Mouse (Mus musculus) olfactory bulb, adult 2 months (tissue): ENCODE results near the gene March8.

Experiments
- CTCF ChIP-seq: fragments of 200-500 bp; IDR thresholded peaks from 2 replicates; pipeline ENCODE4 v1.5.1; 2012; ENCODE audit warnings: low read depth, mild to moderate bottlenecking, low read length, moderate library complexity; ENCODE audit not compliant: insufficient read depth
- POLR2A ChIP-seq: fragments of 200-500 bp; IDR thresholded peaks from 2 replicates; pipeline ENCODE4 v1.6.1; 2012; ENCODE audit warnings: mild to moderate bottlenecking, low read depth, low read length, moderate library complexity; ENCODE audit not compliant: insufficient read depth

DNA sequence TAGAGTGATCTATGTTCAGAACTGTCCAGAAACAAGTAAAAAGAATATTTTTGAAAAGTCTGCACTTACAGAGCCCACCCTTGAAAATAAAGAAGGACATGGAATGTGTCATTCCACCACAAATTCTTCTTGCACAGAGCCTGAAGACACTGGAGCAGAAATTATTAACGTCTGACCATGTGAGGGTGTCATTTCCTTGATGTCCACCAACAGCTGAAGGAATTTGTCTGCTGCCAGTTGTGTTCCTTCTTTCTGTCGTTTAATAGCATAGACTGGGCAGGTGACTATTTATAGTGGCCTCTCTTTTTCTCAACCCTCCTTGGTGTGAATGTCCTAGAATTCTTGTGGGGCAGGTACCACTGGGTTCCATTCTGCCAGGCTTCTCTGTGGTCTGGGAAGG lies 68.3 kb downstream of the March8 start:
- TF ChIP-seq POLR2A, result no peak
- no peak for TF ChIP-seq CTCF
